Mouse (Mus musculus): ENCODE measurements around the gene Lrrc43. TPM values are rescaled to one million over a fixed set of nuclear protein-coding genes. Genes with fewer than 3 reads are reported as not detected.

The Lrrc43 gene
- polyA plus RNA-seq, 1 experiment from 2014 or later: 0.06 TPM

- no peaks in the 10 kb centered on the region for H3K9me3 ChIP-seq
- 94% methylated on average over 1 of the region's 1 CpGs for WGBS
- no peaks in the 10 kb centered on the region for H3K27me3 ChIP-seq (replicated peaks)
- H3K27ac ChIP-seq: no peak overlapping the region
- ATAC-seq (ENCODE audit: insufficient read depth, low FRiP score, low read depth): no peak
- H3K4me2 ChIP-seq: no peak overlapping the region
- no peak overlapping the region for H3K9ac ChIP-seq
- H3K4me1 ChIP-seq: peaks cover 11% of the 10 kb centered on the region; the same call in 1 of the 2 replicates
- 0 out of 2 replicates have a peak, but pooled peaks cover 3% of the 10 kb centered on the region for H3K36me3 ChIP-seq
- no peak overlapping the region for H3K4me3 ChIP-seq (replicated peaks)
Observed at GRCm38 (mm10) chr5:123521621-123522020, 32.5 kb downstream of the Lrrc43 start.

DNA sequence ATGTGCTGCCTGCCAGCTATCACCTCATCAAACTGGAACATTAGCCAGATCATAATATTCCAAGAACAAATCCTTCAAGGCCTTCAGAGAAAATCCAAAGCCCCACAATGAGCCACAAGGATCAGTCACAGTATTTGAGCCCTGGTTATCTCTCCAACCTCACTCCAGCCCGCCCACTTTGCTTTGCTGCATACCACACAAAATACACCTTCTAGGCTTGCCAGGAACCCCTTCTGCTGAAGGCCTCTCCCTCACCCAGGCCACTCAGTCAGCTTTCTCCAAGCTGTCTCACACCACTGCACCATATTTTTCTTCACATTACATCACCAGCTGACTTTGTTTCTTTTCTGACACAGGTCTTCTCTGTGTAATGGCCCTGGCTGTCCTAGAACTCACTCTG lies 33.1 kb downstream of the Lrrc43 start:
- ATAC-seq (ENCODE audit: insufficient read depth, low FRiP score, low read depth): no peak
- H3K4me1 ChIP-seq: peaks cover 11% of the 10 kb centered on the region; the same call in 1 of the 2 replicates
- no peaks in the 10 kb centered on the region for H3K27me3 ChIP-seq (replicated peaks)
- no peak overlapping the region for H3K4me3 ChIP-seq (replicated peaks)
- no peak overlapping the region for H3K4me2 ChIP-seq
- H3K27ac ChIP-seq: no peak overlapping the region
- no peaks in the 10 kb centered on the region for H3K36me3 ChIP-seq
- no peak overlapping the region for H3K9ac ChIP-seq
- no peaks in the 10 kb centered on the region for H3K9me3 ChIP-seq
- 81% methylated on average over 1 of the region's 1 CpGs for WGBS

GRCm38 (mm10) chr5:123523692-123524392 lies 34.7 kb downstream of the Lrrc43 start, which contains the start of gene Diablo:
Gene Diablo (minus strand): TSS chr5:123524176.
- H3K27ac ChIP-seq: no peak within 1 kb of the TSS
- peak within 1 kb of the TSS; percentile 87 for H3K4me2 ChIP-seq
- H3K27me3 ChIP-seq (replicated peaks): no peaks in the 10 kb centered on the region
- no peaks in the 10 kb centered on the region for H3K9me3 ChIP-seq
- H3K36me3 ChIP-seq: no peaks in the 10 kb centered on the region
- peak within 1 kb of the TSS; percentile 85 for H3K4me3 ChIP-seq (replicated peaks)
- ATAC-seq (ENCODE audit: insufficient read depth, low FRiP score, low read depth): peak; percentile 97
- H3K4me1 ChIP-seq: peaks cover 11% of the 10 kb centered on the region; the same call in 1 of the 2 replicates
- WGBS: under 1% methylated on average over 81 of the region's 82 CpGs
- peak within 1 kb of the TSS; percentile 76 for H3K9ac ChIP-seq

DNA sequence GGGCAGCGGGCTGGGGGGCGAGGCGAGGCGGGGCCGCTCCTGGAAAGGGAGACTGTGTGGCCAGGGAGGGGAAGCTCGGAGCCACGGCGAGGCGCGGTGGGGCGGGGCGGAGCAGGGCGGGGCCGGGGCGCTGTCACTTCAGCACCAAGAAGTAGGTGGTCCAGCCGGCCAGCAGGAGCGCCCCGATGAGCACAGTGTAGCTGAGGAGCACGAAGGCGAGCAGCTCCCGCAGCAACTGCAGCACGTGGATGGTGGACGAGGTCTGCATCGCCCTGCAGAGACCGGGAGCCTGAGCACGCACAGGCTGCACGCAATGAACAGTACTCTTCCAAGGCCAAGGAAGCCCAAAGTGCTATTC lies 35.3 kb downstream of the Lrrc43 start:
- WGBS: under 1% methylated on average over 26 of the region's 27 CpGs
- Histone ChIP-seq H3K9ac (no peak overlapping the region), H3K27me3 (replicated peaks) (no peaks in the 10 kb centered on the region), H3K9me3 (no peaks in the 10 kb centered on the region), H3K27ac (no peak overlapping the region), H3K4me3 (replicated peaks) (peak overlapping the region; percentile 85), H3K36me3 (no peaks in the 10 kb centered on the region), H3K4me2 (peak overlapping the region; percentile 58), H3K4me1 (peaks cover 11% of the 10 kb centered on the region; the same call in 1 of the 2 replicates)
- ATAC-seq (ENCODE audit: insufficient read depth, low FRiP score, low read depth): peak; percentile 94

- Histone ChIP-seq H3K4me3 (replicated peaks) (peak within 1 kb of the TSS; percentile 85), H3K27ac (no peak within 1 kb of the TSS), H3K36me3 (no peaks in the 10 kb centered on the region), H3K4me1 (peaks cover 11% of the 10 kb centered on the region; the same call in 1 of the 2 replicates), H3K9me3 (no peaks in the 10 kb centered on the region), H3K27me3 (replicated peaks) (no peaks in the 10 kb centered on the region), H3K9ac (no peak within 1 kb of the TSS), H3K4me2 (peak within 1 kb of the TSS; percentile 58)
- no peak for ATAC-seq (ENCODE audit: insufficient read depth, low FRiP score, low read depth)
- WGBS: 80% methylated on average over 7 of the region's 7 CpGs
Observed at GRCm38 (mm10) chr5:123525281-123525680, 36.2 kb downstream of the Lrrc43 start, which contains the start of gene Gm49027. Gene Gm49027 (minus strand): TSS chr5:123525488.

DNA sequence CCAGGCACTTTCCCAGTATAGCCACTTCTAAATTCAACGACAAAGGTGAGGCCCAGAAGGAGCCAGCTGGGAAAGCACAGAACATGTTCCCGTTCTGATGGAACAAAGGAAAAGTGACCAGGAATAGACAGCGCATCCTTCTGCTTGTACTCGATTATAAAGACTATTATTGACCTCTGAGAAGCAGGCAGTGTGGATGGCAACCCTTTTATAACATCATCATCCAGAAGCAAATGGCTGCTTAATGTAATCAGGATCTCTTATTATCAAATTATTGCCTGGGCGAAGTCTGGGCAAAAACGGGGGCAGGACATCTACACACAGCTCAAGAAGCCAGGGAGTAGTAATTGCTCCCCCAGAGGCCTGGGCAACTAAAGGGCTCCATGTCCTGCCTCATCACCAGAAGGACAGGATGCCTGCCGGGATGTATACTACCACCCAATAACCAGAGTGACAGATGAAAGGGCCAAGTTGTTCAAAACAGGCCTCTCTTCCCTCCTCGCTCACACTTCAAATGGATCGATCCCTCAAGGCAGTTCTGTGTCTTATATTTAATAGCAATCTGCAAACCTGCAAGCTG lies 36.9 kb downstream of the Lrrc43 start:
- no peaks in the 10 kb centered on the region for H3K9me3 ChIP-seq
- ATAC-seq (ENCODE audit: insufficient read depth, low FRiP score, low read depth): no peak
- H3K4me1 ChIP-seq: peaks cover 11% of the 10 kb centered on the region; the same call in 1 of the 2 replicates
- H3K27me3 ChIP-seq (replicated peaks): no peaks in the 10 kb centered on the region
- no peak overlapping the region for H3K4me3 ChIP-seq (replicated peaks)
- H3K9ac ChIP-seq: no peak overlapping the region
- peaks cover 7% of the 10 kb centered on the region; the same call in 1 of the 2 replicates for H3K36me3 ChIP-seq
- no peak overlapping the region for H3K27ac ChIP-seq
- H3K4me2 ChIP-seq: no peak overlapping the region
- 87% methylated on average over 9 of the region's 9 CpGs for WGBS

DNA sequence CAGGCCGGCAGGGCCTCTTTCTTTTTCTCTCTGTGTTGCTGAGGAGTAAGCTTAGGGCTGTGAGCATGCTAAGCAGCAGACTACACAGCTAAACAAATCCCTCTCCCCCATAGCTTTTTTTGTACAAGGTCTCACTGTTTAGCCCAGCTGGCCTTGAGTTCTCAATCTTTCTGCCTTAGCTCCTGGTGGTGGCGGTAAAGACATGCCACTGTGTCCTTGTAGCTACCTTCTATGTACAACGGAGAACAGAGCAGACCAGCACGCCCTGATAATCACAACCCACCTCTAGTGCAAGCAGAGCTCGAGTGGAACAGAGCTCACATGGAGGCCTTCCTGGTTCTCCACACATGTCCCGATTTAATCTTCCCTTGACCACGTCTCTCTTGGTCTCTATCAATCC lies 39.5 kb downstream of the Lrrc43 start:
- Histone ChIP-seq H3K4me3 (replicated peaks) (no peak overlapping the region), H3K4me1 (no peaks in the 10 kb centered on the region; the same call in 1 of the 2 replicates), H3K36me3 (peaks cover 23% of the 10 kb centered on the region), H3K9me3 (no peaks in the 10 kb centered on the region), H3K9ac (no peak overlapping the region), H3K27me3 (replicated peaks) (no peaks in the 10 kb centered on the region), H3K27ac (no peak overlapping the region), H3K4me2 (no peak overlapping the region)
- 73% methylated on average over 7 of the region's 7 CpGs for WGBS
- no peak for ATAC-seq (ENCODE audit: insufficient read depth, low FRiP score, low read depth)

DNA sequence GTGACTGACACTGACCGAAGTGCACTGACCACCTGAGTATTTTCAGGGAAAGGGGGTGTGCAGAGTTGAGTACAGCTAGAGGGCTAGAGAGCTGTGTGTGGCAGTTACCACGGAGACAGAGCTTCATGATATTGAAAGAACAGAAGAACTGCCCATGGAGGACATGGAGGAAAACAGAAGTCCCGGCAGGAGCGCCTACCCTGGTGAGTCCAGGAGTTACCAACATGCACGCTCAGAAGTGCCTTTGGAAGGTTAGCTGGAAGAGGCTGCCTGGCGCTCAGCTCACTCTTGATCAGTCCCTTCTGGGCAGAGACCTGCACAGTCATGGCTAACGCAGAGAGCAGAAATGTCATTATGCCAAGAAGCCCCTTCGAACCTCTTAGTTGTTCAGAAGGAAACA lies 41.0 kb downstream of the Lrrc43 start:
- H3K4me1 ChIP-seq: no peaks in the 10 kb centered on the region
- H3K4me3 ChIP-seq (replicated peaks): no peak overlapping the region
- 86% methylated on average over 8 of the region's 8 CpGs for WGBS
- no peak overlapping the region for H3K4me2 ChIP-seq
- no peak for ATAC-seq (ENCODE audit: insufficient read depth, low FRiP score, low read depth)
- no peak overlapping the region for H3K9ac ChIP-seq
- no peaks in the 10 kb centered on the region for H3K9me3 ChIP-seq
- H3K27me3 ChIP-seq (replicated peaks): no peaks in the 10 kb centered on the region
- no peak overlapping the region for H3K27ac ChIP-seq
- peaks cover 24% of the 10 kb centered on the region for H3K36me3 ChIP-seq

GRCm38 (mm10) chr5:123533801-123534200 lies 44.7 kb downstream of the Lrrc43 start:
- no peak overlapping the region for H3K27ac ChIP-seq
- ATAC-seq (ENCODE audit: insufficient read depth, low FRiP score, low read depth): no peak
- H3K4me2 ChIP-seq: no peak overlapping the region
- H3K36me3 ChIP-seq: peaks cover 28% of the 10 kb centered on the region
- H3K9ac ChIP-seq: no peak overlapping the region
- H3K4me1 ChIP-seq: no peaks in the 10 kb centered on the region
- H3K27me3 ChIP-seq (replicated peaks): no peaks in the 10 kb centered on the region
- no peaks in the 10 kb centered on the region for H3K9me3 ChIP-seq
- H3K4me3 ChIP-seq (replicated peaks): no peak overlapping the region
- WGBS: 94% methylated on average over 10 of the region's 10 CpGs

- Histone ChIP-seq H3K9ac (no peak overlapping the region), H3K9me3 (no peaks in the 10 kb centered on the region), H3K27me3 (replicated peaks) (no peaks in the 10 kb centered on the region), H3K4me2 (no peak overlapping the region), H3K27ac (no peak overlapping the region), H3K4me3 (replicated peaks) (no peak overlapping the region), H3K36me3 (peaks cover 5% of the 10 kb centered on the region; the same call in 1 of the 2 replicates), H3K4me1 (no peaks in the 10 kb centered on the region)
- peak; percentile 53; the same call in 1 of the 2 replicates for ATAC-seq (ENCODE audit: insufficient read depth, low FRiP score, low read depth)
- 81% methylated on average over 7 of the region's 7 CpGs for WGBS
Observed at GRCm38 (mm10) chr5:123555693-123556092, 66.6 kb downstream of the Lrrc43 start.

DNA sequence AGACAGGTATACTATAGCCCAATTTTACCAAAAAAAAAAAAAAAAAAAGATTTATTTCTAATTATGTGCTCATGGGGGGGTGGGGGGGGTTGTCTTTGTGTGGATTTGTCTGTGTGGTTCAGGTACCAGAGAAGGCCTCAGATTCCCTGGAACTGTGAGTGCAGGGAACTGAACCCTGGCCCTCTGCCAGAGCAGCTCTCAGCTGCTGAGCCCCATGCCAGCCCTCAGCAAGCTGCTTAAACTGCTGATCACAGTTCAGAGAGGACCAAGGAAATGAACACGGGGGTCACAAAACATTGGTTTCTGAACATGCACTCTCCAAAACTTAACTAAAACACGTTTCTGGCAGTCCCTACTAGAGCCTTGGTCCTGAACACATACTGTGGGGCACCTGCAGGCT lies 67.3 kb downstream of the Lrrc43 start:
- no peaks in the 10 kb centered on the region for H3K4me1 ChIP-seq
- H3K4me3 ChIP-seq (replicated peaks): no peak overlapping the region
- WGBS: 71% methylated on average over 2 of the region's 2 CpGs
- no peak overlapping the region for H3K9ac ChIP-seq
- H3K9me3 ChIP-seq: no peaks in the 10 kb centered on the region
- H3K36me3 ChIP-seq: peaks cover 9% of the 10 kb centered on the region; the same call in 1 of the 2 replicates
- H3K4me2 ChIP-seq: no peak overlapping the region
- H3K27ac ChIP-seq: no peak overlapping the region
- ATAC-seq (ENCODE audit: insufficient read depth, low FRiP score, low read depth): no peak
- no peaks in the 10 kb centered on the region for H3K27me3 ChIP-seq (replicated peaks)
